Mouse (Mus musculus): ENCODE results near the gene Adamts9. TPM values are rescaled to one million over a fixed set of nuclear protein-coding genes. Genes with fewer than 3 reads are reported as not detected.

Adamts9 gene
- polyA plus RNA-seq, 1 experiment = 6.7 TPM

DNA sequence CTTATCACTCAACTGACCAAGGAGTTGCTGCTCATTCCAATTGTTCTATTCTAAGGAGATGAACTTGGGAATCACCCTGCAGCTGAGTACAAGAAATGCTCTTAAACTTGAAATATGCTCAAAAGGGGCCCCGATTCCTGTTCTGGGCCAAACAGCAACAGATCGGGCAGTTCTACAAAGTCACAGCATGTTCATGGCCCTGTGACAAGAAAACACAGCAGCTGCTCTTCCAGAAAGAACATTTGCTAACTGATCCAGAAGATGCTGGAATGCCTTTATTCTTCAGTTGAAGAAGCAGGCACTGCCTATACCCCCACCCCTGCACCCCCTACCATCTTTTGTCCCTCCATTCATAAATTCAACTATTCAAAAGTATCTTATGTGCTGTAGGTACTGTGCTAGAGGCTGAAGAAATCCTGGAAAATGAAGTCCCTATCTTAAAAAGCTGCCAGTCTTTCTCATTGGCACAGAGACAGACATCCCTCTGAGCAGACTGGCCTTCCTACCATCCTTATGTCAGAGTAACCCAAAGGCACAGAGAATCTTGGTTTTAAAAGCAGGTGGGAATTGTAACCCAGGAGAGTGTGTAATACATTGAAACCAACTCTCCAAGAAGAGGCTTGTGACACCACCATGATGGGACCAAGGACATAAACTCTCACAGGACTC lies 130.5 kb downstream of the Adamts9 start:
- TF ChIP-seq CTCF (conservative IDR thresholded peaks at IDR 0.05; ENCODE audit: insufficient read depth, insufficient read length, low read depth, low read length) = no peak
- WGBS = 39% methylated on average over 2 of the region's 2 CpGs
- peak; percentile 70 for DNase-seq

DNA sequence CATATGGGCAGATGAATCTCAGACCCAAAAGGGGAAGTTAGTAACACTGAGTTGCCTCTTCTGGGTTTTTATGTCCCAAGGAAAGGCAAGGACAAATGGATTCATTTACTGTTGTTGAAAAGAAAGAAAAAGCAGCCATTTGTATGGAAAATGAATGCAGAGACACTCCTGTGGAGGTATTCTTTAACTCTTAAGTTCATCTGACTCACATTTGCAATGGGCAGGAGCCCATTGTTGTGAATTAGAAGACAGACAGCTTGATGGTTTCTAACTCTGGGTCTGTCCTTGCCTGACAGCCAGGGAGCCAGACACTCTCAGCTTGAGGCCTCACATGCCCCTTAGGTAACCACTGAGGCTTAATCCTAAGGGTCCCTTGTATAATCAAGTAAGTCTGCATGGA lies 131.7 kb downstream of the Adamts9 start:
- H3K27me3 ChIP-seq (replicated peaks; ENCODE audit: control insufficient read depth, insufficient read depth, low read length) = no peaks in the 10 kb centered on the region
- H3K27ac ChIP-seq (ENCODE audit: insufficient read depth, low read depth, low read length) = peak overlapping the region; percentile 65

More for the DNA sequence above, 130.5 kb downstream of the Adamts9 start:
- Histone ChIP-seq H3K36me3 (ENCODE audit: control insufficient read depth, insufficient read depth, low read length) (no peaks in the 10 kb centered on the region; the same call in 1 of the 2 replicates), H3K4me3 (ENCODE audit: insufficient read depth, low read depth, low read length) (no peak overlapping the region), H3K27me3 (replicated peaks; ENCODE audit: control insufficient read depth, insufficient read depth, low read length) (no peaks in the 10 kb centered on the region), H3K27ac (ENCODE audit: insufficient read depth, low read depth, low read length) (peak overlapping the region; percentile 65), H3K4me1 (ENCODE audit: control insufficient read depth, insufficient read depth, low read length) (peaks cover 41% of the 10 kb centered on the region)

GRCm38 (mm10) chr6:92810628-92811027 lies 132.7 kb downstream of the Adamts9 start:
- TF ChIP-seq CTCF (conservative IDR thresholded peaks at IDR 0.05; ENCODE audit: insufficient read depth, insufficient read length, low read depth, low read length) (no peak), POLR2A (IDR thresholded peaks at IDR 0.05; ENCODE audit: low read depth, low read length) (no peak)
- peak; percentile 62 for DNase-seq
- H3K27me3 ChIP-seq (replicated peaks; ENCODE audit: control insufficient read depth, insufficient read depth, low read length) = no peaks in the 10 kb centered on the region
- H3K4me3 ChIP-seq (ENCODE audit: insufficient read depth, low read depth, low read length) = no peak overlapping the region
- H3K36me3 ChIP-seq (ENCODE audit: control insufficient read depth, insufficient read depth, low read length) = peaks cover 3% of the 10 kb centered on the region; the same call in 1 of the 2 replicates
- H3K27ac ChIP-seq (ENCODE audit: insufficient read depth, low read depth, low read length) = peak overlapping the region; percentile 95
- 67% methylated on average over 2 of the region's 2 CpGs for WGBS
- peaks cover 34% of the 10 kb centered on the region for H3K4me1 ChIP-seq (ENCODE audit: control insufficient read depth, insufficient read depth, low read length)

More for the DNA sequence above, 131.7 kb downstream of the Adamts9 start:
- Histone ChIP-seq H3K4me3 (ENCODE audit: insufficient read depth, low read depth, low read length) (no peak overlapping the region), H3K4me1 (ENCODE audit: control insufficient read depth, insufficient read depth, low read length) (peaks cover 38% of the 10 kb centered on the region), H3K36me3 (ENCODE audit: control insufficient read depth, insufficient read depth, low read length) (peaks cover under 1% of the 10 kb centered on the region; the same call in 1 of the 2 replicates)
- no peak for DNase-seq
- TF ChIP-seq POLR2A (IDR thresholded peaks at IDR 0.05; ENCODE audit: low read depth, low read length) = no peak

DNA sequence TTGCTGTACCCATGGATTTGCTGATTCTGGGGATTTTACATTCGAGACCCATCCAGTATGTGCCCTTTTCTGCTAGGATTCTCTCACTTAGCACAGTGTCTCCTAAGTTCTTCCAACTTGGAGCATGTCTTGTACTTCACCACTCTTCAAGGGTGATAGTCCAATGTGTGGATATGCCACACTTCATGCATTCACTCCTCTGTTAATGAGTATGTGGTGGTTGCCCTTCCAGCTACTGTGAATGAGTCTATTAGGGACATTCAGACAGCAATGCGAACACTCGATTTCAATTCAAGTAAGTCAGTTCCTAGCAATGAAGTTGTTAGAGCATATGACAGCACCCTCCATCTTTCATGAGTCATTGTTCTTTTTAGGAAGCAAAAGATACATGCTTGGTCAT lies 133.5 kb downstream of the Adamts9 start:
- Histone ChIP-seq H3K36me3 (ENCODE audit: control insufficient read depth, insufficient read depth, low read length) (peaks cover 3% of the 10 kb centered on the region; the same call in 1 of the 2 replicates), H3K4me1 (ENCODE audit: control insufficient read depth, insufficient read depth, low read length) (peaks cover 33% of the 10 kb centered on the region), H3K4me3 (ENCODE audit: insufficient read depth, low read depth, low read length) (no peak overlapping the region), H3K27ac (ENCODE audit: insufficient read depth, low read depth, low read length) (peak overlapping the region; percentile 94), H3K27me3 (replicated peaks; ENCODE audit: control insufficient read depth, insufficient read depth, low read length) (no peaks in the 10 kb centered on the region)
- TF ChIP-seq CTCF (conservative IDR thresholded peaks at IDR 0.05; ENCODE audit: insufficient read depth, insufficient read length, low read depth, low read length) = no peak
- no peak for TF ChIP-seq POLR2A (IDR thresholded peaks at IDR 0.05; ENCODE audit: low read depth, low read length)
- peak; percentile 83 for DNase-seq
- WGBS = 58% methylated on average over 3 of the region's 3 CpGs

GRCm38 (mm10) chr6:92804254-92804971 lies 138.9 kb downstream of the Adamts9 start:
- no peak for DNase-seq
- no peak overlapping the region for H3K4me3 ChIP-seq (ENCODE audit: insufficient read depth, low read depth, low read length)
- no peaks in the 10 kb centered on the region for H3K27me3 ChIP-seq (replicated peaks; ENCODE audit: control insufficient read depth, insufficient read depth, low read length)
- no peak overlapping the region for H3K27ac ChIP-seq (ENCODE audit: insufficient read depth, low read depth, low read length)
- WGBS = 88% methylated on average over 3 of the region's 3 CpGs
- TF ChIP-seq CTCF (conservative IDR thresholded peaks at IDR 0.05; ENCODE audit: insufficient read depth, insufficient read length, low read depth, low read length) = no peak
- no peak for TF ChIP-seq POLR2A (IDR thresholded peaks at IDR 0.05; ENCODE audit: low read depth, low read length)
- peaks cover 3% of the 10 kb centered on the region; the same call in 1 of the 2 replicates for H3K4me1 ChIP-seq (ENCODE audit: control insufficient read depth, insufficient read depth, low read length)
- H3K36me3 ChIP-seq (ENCODE audit: control insufficient read depth, insufficient read depth, low read length) = peaks cover 3% of the 10 kb centered on the region; the same call in 1 of the 2 replicates

GRCm38 (mm10) chr6:92803213-92803612 lies 140.1 kb downstream of the Adamts9 start:
- peak overlapping the region; percentile 48; the same call in 1 of the 2 replicates for H3K27ac ChIP-seq (ENCODE audit: insufficient read depth, low read depth, low read length)
- DNase-seq = peak; percentile 58
- H3K4me3 ChIP-seq (ENCODE audit: insufficient read depth, low read depth, low read length) = no peak overlapping the region
- peaks cover 3% of the 10 kb centered on the region; the same call in 1 of the 2 replicates for H3K36me3 ChIP-seq (ENCODE audit: control insufficient read depth, insufficient read depth, low read length)
- H3K27me3 ChIP-seq (replicated peaks; ENCODE audit: control insufficient read depth, insufficient read depth, low read length) = no peaks in the 10 kb centered on the region
- peaks cover 3% of the 10 kb centered on the region; the same call in 1 of the 2 replicates for H3K4me1 ChIP-seq (ENCODE audit: control insufficient read depth, insufficient read depth, low read length)
- 47% methylated on average over 6 of the region's 6 CpGs for WGBS
- TF ChIP-seq POLR2A (IDR thresholded peaks at IDR 0.05; ENCODE audit: low read depth, low read length) (no peak), CTCF (conservative IDR thresholded peaks at IDR 0.05; ENCODE audit: insufficient read depth, insufficient read length, low read depth, low read length) (no peak)

GRCm38 (mm10) chr6:92802421-92802820 lies 140.9 kb downstream of the Adamts9 start:
- no peak for TF ChIP-seq POLR2A (IDR thresholded peaks at IDR 0.05; ENCODE audit: low read depth, low read length)
- TF ChIP-seq CTCF (conservative IDR thresholded peaks at IDR 0.05; ENCODE audit: insufficient read depth, insufficient read length, low read depth, low read length) = no peak
- Histone ChIP-seq H3K4me3 (ENCODE audit: insufficient read depth, low read depth, low read length) (no peak overlapping the region), H3K27me3 (replicated peaks; ENCODE audit: control insufficient read depth, insufficient read depth, low read length) (no peaks in the 10 kb centered on the region), H3K27ac (ENCODE audit: insufficient read depth, low read depth, low read length) (no peak overlapping the region), H3K4me1 (ENCODE audit: control insufficient read depth, insufficient read depth, low read length) (peaks cover 3% of the 10 kb centered on the region; the same call in 1 of the 2 replicates), H3K36me3 (ENCODE audit: control insufficient read depth, insufficient read depth, low read length) (peaks cover 3% of the 10 kb centered on the region; the same call in 1 of the 2 replicates)
- no peak for DNase-seq
- 89% methylated on average over 11 of the region's 11 CpGs for WGBS
